Mouse (Mus musculus) myocyte (in vitro differentiated cells): ENCODE data around the gene Shank2. TPM values are rescaled to one million over a fixed set of nuclear protein-coding genes. Genes with fewer than 3 reads are reported as not detected.

Experiments used
- H3K27me3 ChIP-seq: one replicate; pipeline ENCODE4 v1.6.1; 2011; ENCODE audit not compliant: control insufficient read depth, insufficient read depth, insufficient read length
- H3K36me3 ChIP-seq: one replicate; pipeline ENCODE4 v1.6.1; 2011; ENCODE audit not compliant: control insufficient read depth, insufficient read depth
- H3K4me2 ChIP-seq: one replicate; pipeline ENCODE4 v1.6.1; 2011; ENCODE audit warnings: low read depth, control low read depth
- H3K4me3 ChIP-seq: one replicate; pipeline ENCODE4 v1.5.1; 2011; ENCODE audit warnings: mild to moderate bottlenecking, control low read depth, moderate library complexity
- H3K79me2 ChIP-seq: one replicate; pipeline ENCODE4 v1.6.1; 2011; ENCODE audit not compliant: control insufficient read depth, insufficient read depth
- H3ac ChIP-seq: one replicate; pipeline ENCODE4 v1.6.1; 2011; ENCODE audit not compliant: control insufficient read depth, insufficient read length
- CEBPB ChIP-seq: IDR thresholded peaks from 2 replicates; pipeline ENCODE4 v1.6.1; 2011; ENCODE audit warnings: mild to moderate bottlenecking, moderate library complexity; ENCODE audit not compliant: poor library complexity, insufficient read depth, severe bottlenecking
- E2F4 ChIP-seq: IDR thresholded peaks from one replicate; pipeline ENCODE4 v1.6.1; 2011; ENCODE audit warnings: mild to moderate bottlenecking, control low read depth, moderate library complexity; ENCODE audit not compliant: insufficient read depth
- MAX ChIP-seq: IDR thresholded peaks from one replicate; pipeline ENCODE4 v1.6.1; 2011; ENCODE audit warnings: low read depth, mild to moderate bottlenecking, control low read depth
- MYOD1 ChIP-seq, 3 experiments: IDR thresholded peaks; one replicate each; pipeline ENCODE4 v1.6.1; 2011; ENCODE audit warnings: control low read depth in 2 of 3, low read depth in 2 of 3, mild to moderate bottlenecking in 2 of 3, moderate library complexity in 1 of 3; ENCODE audit not compliant: insufficient read length in 2 of 3, control insufficient read depth in 1 of 3
- MYOG ChIP-seq, 3 experiments: IDR thresholded peaks; one replicate each; pipeline ENCODE4 v1.6.1; 2011; ENCODE audit warnings: control low read depth in 2 of 3, low read depth in 2 of 3, mild to moderate bottlenecking in 2 of 3; ENCODE audit not compliant: insufficient read length in 2 of 3, control insufficient read depth in 1 of 3, insufficient read depth in 1 of 3
- POLR2A ChIP-seq: IDR thresholded peaks from one replicate; pipeline ENCODE4 v1.6.1; 2011; ENCODE audit warnings: low read depth, mild to moderate bottlenecking, control low read depth, moderate library complexity; ENCODE audit not compliant: insufficient read length
- POLR2AphosphoS2 ChIP-seq: IDR thresholded peaks from one replicate; pipeline ENCODE4 v1.6.1; 2011; ENCODE audit warnings: low read depth, control low read depth; ENCODE audit not compliant: insufficient read length
- REST ChIP-seq: IDR thresholded peaks from one replicate; pipeline ENCODE4 v1.6.1; 2011; ENCODE audit warnings: mild to moderate bottlenecking, control low read depth, moderate library complexity; ENCODE audit not compliant: insufficient read depth, insufficient read length
- SRF ChIP-seq: IDR thresholded peaks from one replicate; pipeline ENCODE4 v1.6.1; 2011; ENCODE audit warnings: low read depth; ENCODE audit not compliant: control insufficient read depth, insufficient read length
- TCF12 ChIP-seq: IDR thresholded peaks from one replicate; pipeline ENCODE4 v1.6.1; 2011; ENCODE audit warnings: mild to moderate bottlenecking, control low read depth; ENCODE audit not compliant: poor library complexity, insufficient read depth, severe bottlenecking
- TCF3 ChIP-seq: IDR thresholded peaks from one replicate; pipeline ENCODE4 v1.6.1; 2011; ENCODE audit warnings: low read depth, control low read depth; ENCODE audit not compliant: insufficient read length
- USF1 ChIP-seq: IDR thresholded peaks from one replicate; pipeline ENCODE4 v1.6.1; 2011; ENCODE audit warnings: low read depth, mild to moderate bottlenecking, control low read depth, moderate library complexity
- polyA plus RNA-seq: library from polyadenylated mRNA; unstranded; fragments of >200 nt; fragmentation: generic; extraction: Trizol; gene quantifications from one replicate; pipeline ENCODE4 v1.2.1, GENCODE M21; 2012; ENCODE audit warnings: missing spikeins

Shank2 gene
- polyA plus RNA-seq, 1 experiment = 0.07 TPM

GRCm38 (mm10) chr7:144176234-144176730 is 174.6 kb downstream of the Shank2 start:
- no peaks in the 10 kb centered on the region for H3K79me2 ChIP-seq
- no peaks in the 10 kb centered on the region for H3K36me3 ChIP-seq
- H3ac ChIP-seq = no peak overlapping the region
- no peak overlapping the region for H3K4me2 ChIP-seq
- no peak for TF ChIP-seq E2F4
- TF ChIP-seq USF1 = no peak
- TF ChIP-seq TCF3 = no peak
- no peak for TF ChIP-seq POLR2AphosphoS2
- no peak for TF ChIP-seq MYOG (IDR thresholded peaks at IDR 0.05; ENCODE audit: control insufficient read depth in 1 of 3, insufficient read depth in 1 of 3, insufficient read length in 2 of 3, low read depth in 2 of 3)
- TF ChIP-seq MYOD1 (IDR thresholded peaks at IDR 0.05; ENCODE audit: control insufficient read depth in 1 of 3, insufficient read length in 2 of 3, low read depth in 2 of 3) = no peak
- no peak for TF ChIP-seq REST
- TF ChIP-seq CEBPB = no peak
- no peak for TF ChIP-seq SRF
- no peak for TF ChIP-seq MAX
- no peak for TF ChIP-seq POLR2A
- no peak for TF ChIP-seq TCF12
- H3K4me3 ChIP-seq = no peak overlapping the region
- H3K27me3 ChIP-seq = peaks cover 47% of the 10 kb centered on the region

- TF ChIP-seq USF1 (no peak), TCF12 (no peak), MAX (no peak), MYOD1 (IDR thresholded peaks at IDR 0.05; ENCODE audit: control insufficient read depth in 1 of 3, insufficient read length in 2 of 3, low read depth in 2 of 3) (no peak), E2F4 (no peak), REST (no peak), TCF3 (no peak), POLR2AphosphoS2 (no peak), SRF (no peak), CEBPB (no peak), MYOG (IDR thresholded peaks at IDR 0.05; ENCODE audit: control insufficient read depth in 1 of 3, insufficient read depth in 1 of 3, insufficient read length in 2 of 3, low read depth in 2 of 3) (no peak), POLR2A (no peak)
Measured at GRCm38 (mm10) chr7:144179436-144179835, 177.7 kb downstream of the Shank2 start.

GRCm38 (mm10) chr7:144180885-144181284 is 179.2 kb downstream of the Shank2 start:
- H3K79me2 ChIP-seq = no peaks in the 10 kb centered on the region
- no peak overlapping the region for H3K4me2 ChIP-seq
- H3K4me3 ChIP-seq = no peak overlapping the region
- H3K27me3 ChIP-seq = peaks cover 3% of the 10 kb centered on the region
- H3K36me3 ChIP-seq = no peaks in the 10 kb centered on the region
- no peak overlapping the region for H3ac ChIP-seq
- TF ChIP-seq MYOD1 (IDR thresholded peaks at IDR 0.05; ENCODE audit: control insufficient read depth in 1 of 3, insufficient read length in 2 of 3, low read depth in 2 of 3) (no peak), SRF (no peak), E2F4 (no peak), TCF3 (no peak), POLR2AphosphoS2 (no peak), MYOG (IDR thresholded peaks at IDR 0.05; ENCODE audit: control insufficient read depth in 1 of 3, insufficient read depth in 1 of 3, insufficient read length in 2 of 3, low read depth in 2 of 3) (no peak), TCF12 (no peak), CEBPB (no peak), REST (no peak), USF1 (no peak), POLR2A (no peak), MAX (no peak)

More at GRCm38 (mm10) chr7:144179436-144179835, 177.7 kb downstream of the Shank2 start:
- peaks cover 18% of the 10 kb centered on the region for H3K27me3 ChIP-seq
- no peak overlapping the region for H3K4me2 ChIP-seq
- H3K36me3 ChIP-seq = no peaks in the 10 kb centered on the region
- H3K4me3 ChIP-seq = no peak overlapping the region
- H3ac ChIP-seq = no peak overlapping the region
- H3K79me2 ChIP-seq = no peaks in the 10 kb centered on the region

- Histone ChIP-seq H3ac (no peak overlapping the region), H3K79me2 (no peaks in the 10 kb centered on the region), H3K36me3 (no peaks in the 10 kb centered on the region), H3K4me2 (no peak overlapping the region), H3K27me3 (peaks cover 9% of the 10 kb centered on the region), H3K4me3 (no peak overlapping the region)
- TF ChIP-seq REST (no peak), POLR2A (no peak), SRF (no peak), MYOD1 (IDR thresholded peaks at IDR 0.05; ENCODE audit: control insufficient read depth in 1 of 3, insufficient read length in 2 of 3, low read depth in 2 of 3) (no peak), TCF3 (no peak)
Measured at GRCm38 (mm10) chr7:144187869-144188430, 186.2 kb downstream of the Shank2 start.

- H3K79me2 ChIP-seq = no peaks in the 10 kb centered on the region
- peaks cover 12% of the 10 kb centered on the region for H3K27me3 ChIP-seq
- TF ChIP-seq SRF (no peak), E2F4 (no peak)
- no peak overlapping the region for H3ac ChIP-seq
- no peak overlapping the region for H3K4me2 ChIP-seq
- no peaks in the 10 kb centered on the region for H3K36me3 ChIP-seq
- no peak overlapping the region for H3K4me3 ChIP-seq
Measured at GRCm38 (mm10) chr7:144189446-144189845, 187.7 kb downstream of the Shank2 start.
